Mouse (Mus musculus): ENCODE results near the gene Hnrnpul1.
A peak's percentile ranks its signal among the peaks of the same experiment; 100 is the strongest.
"Not testable (repeated sequence)": the region's sequence is repeated elsewhere in the genome, so short reads cannot be mapped to it uniquely, and the experiment has no call there.

Hnrnpul1 gene

DNA sequence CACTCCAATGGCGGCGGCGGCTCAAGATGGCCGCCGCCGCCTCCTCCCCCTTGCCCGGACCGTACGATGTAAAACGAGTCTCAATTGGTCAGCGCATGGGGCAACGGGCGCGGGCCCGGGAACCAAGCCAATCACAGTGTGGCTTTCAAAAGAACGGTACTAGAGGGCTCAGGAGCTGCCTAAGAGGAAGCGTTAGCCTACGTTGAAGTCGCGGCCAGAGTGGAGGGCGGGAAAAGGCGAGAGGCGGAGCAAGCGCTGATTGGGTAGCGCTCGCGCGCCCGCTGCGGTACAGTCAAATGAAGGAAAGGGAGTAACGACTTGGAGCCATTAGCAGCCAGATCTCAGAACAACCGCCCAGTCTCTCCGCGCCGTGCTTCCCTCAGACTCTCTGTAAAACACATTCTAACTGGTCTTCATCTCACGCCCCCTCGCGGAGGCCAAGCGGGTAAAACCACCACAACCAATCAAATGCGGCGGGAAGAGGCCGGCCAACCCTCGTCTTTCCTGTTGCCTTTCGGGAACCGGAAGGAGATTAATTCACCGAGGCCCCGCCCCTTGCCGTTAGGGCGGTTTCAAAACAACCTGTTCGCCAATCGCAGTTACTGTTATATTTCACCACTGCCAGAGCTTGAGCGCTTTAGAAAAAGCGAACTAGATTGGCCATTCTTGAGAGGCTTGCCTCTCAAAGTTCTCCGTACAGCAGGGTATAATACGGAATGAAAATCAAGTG lies at the start of gene Hnrnpul1:
Gene Hnrnpul1, minus strand, starts transcription at position 20 of the 730 bp plus-strand sequence.
- peak; percentile 100 for DNase-seq

DNA sequence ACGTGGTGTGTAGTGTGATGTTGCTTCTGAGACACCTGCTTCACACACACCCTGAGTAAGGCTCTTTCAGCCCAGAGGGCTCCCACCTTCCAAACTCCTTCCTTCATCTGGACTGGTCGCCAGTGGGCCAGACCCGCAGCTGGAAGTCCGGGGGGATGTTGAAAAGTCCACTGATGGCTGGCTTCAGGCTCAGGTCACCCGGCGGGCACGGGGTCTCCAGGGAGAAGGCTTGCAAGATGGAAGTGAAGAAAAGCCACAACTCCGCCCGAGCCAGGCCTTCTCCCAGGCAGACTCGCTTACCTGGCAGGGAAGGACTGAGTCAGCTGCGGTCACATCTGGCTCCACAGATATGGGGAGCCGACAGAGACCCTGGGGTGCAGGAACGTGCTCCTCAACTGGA lies 48.9 kb upstream of the Hnrnpul1 start:
- DNase-seq = peak; percentile 97

DNA sequence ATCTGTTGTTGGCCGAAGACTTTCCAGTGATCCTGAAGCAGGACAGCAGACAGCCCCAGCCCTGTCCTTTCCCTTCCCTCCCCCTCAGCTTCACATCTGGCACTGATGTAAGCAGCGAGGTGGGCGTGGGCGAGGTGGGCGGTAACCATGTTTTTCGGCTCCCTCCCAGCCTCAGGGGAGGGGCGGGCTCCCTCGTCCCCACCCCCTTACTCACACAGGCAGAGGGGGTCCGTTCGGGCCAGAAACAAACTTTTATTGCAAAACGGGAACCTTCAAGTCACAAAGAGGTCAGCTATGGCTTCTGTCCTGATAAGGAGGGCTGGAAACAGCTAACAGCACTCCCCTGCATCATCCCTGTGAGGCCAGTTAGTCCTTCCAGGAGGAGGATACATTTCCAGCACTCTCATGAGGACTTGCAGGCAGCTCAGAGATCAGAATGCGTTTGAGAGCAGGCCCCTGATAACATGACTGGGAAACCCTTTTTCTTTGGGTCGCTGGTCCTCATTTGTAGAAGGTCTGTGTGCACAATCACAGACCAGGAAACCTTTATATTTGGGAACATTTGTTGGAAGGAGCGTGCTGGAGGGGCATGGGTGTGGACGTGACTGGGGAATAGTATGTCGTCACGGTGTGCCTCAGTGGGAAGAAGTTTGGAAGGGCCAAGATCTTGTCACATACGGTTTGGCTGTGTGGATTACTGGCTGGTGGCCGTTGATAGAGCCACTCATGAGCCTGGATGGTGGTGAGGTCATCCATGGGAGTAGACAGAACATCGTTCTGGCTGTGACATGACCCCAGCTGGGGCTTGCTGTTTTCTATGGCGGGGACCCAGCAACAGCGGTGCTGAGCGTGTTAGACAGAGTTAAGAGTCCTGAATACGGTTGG lies 47.9 kb upstream of the Hnrnpul1 start:
- peak; percentile 99 for DNase-seq

GRCm38 (mm10) chr7:25801031-25801430 lies 46.5 kb upstream of the Hnrnpul1 start:
- peak; percentile 93 for DNase-seq

DNA sequence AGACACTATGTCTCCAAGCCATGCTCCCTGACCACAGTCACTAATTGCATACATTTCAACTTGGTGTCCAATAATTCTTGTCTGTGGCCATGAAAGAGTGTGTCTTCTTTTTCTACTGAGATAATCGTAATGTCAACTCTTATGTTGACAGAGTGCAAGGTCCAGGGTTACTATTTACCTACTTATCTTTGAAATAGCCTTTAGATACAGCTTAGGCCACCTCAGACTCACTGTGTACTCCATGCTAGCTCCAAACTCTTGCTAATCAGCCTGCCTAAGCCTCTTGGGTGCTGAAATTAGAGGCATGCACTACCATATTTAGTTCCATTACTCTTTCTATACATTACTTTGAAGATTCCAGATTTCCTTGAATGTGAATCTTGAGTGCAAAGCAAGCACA lies 44.8 kb upstream of the Hnrnpul1 start:
- no peak for DNase-seq

- no peak for DNase-seq
Measured at GRCm38 (mm10) chr7:25798540-25798939, 44.0 kb upstream of the Hnrnpul1 start.

GRCm38 (mm10) chr7:25794775-25795174 lies 40.2 kb upstream of the Hnrnpul1 start:
- DNase-seq = peak; percentile 84

DNA sequence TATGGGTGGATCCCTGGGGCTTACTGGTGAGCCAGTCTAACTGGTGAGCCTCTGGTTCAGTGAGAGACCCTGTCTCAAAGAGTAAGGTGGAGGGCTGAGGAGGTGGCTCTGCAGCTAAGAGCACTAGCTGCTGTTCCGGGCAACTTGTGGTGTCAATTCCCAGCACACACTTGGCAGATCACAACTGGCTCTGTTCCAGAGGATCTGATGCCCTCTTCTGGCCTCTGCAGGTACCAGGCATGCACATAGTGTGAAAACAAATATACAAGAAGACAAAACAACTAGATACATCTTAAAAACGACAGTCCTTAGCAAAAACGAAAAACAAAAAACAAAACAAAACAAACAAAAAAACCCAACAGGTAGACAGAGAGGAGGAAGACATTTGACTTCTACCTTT lies 39.1 kb upstream of the Hnrnpul1 start:
- DNase-seq = no peak

GRCm38 (mm10) chr7:25792966-25793365 lies 38.4 kb upstream of the Hnrnpul1 start:
- not testable (repeated sequence) for DNase-seq

DNA sequence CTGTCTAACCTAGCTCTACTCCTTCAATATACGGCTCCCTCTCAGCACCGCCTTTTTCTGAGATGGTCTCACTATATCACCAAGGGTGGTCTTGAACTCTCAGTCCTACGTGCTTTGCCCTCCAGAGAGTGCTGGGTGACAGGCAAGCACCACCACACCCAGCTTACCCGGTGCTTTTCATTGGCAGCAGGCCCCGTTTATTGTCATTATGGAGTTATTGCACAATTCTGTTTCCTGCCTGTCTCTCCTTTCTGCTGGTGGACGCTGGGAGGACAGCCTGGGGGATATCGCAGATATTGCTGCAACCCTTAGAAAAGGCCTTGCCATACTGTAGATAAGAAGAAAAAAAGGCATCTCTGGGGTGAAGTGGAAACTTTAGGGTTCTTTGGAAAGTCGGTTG lies 36.1 kb upstream of the Hnrnpul1 start:
- peak; percentile 97 for DNase-seq

GRCm38 (mm10) chr7:25789129-25789440 lies 34.5 kb upstream of the Hnrnpul1 start:
- DNase-seq = peak; percentile 95

- peak; percentile 99 for DNase-seq
Measured at GRCm38 (mm10) chr7:25788220-25789128, 33.9 kb upstream of the Hnrnpul1 start, which contains the start of gene Axl. Axl (minus strand) TSS chr7:25788705.

DNA sequence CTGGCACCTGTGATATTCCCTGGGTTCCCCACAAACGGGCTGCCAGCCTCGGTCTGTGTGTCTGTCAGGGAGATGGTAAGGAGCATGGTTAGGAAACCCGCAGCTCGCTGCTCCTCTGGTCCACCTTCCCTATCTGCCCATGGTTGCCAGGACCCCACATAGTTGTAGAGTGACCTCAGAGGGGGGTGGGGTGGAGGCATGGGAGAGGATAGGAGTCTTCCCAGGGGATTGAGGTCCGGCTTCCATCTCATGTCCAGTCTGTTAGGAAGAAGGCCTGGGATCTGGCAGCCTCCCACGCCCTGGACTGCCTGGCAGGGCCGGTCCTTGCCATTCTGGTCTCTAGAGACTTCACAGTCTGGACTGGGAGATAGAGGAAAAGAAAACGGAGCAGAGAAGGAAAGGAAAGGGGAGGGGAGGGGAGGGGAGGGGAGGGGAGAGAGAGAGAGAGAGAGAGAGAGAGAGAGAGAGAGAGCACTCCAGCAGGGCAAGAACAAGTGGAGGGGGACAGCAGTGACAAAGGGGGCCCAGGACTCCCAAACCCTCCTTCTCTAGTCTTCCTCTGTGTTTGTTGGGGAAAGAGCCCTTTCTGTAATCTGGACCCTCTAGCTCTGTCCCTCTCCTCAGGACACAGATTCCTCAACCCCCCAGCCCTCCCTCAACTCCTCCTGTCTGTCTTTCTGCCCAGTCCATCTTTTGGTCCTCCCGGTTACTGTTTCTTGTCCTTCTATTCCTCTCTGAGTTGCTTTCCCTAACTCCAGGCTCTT lies 33.1 kb upstream of the Hnrnpul1 start:
- peak; percentile 97 for DNase-seq

GRCm38 (mm10) chr7:25786974-25787373 lies 32.4 kb upstream of the Hnrnpul1 start:
- DNase-seq = no peak

DNA sequence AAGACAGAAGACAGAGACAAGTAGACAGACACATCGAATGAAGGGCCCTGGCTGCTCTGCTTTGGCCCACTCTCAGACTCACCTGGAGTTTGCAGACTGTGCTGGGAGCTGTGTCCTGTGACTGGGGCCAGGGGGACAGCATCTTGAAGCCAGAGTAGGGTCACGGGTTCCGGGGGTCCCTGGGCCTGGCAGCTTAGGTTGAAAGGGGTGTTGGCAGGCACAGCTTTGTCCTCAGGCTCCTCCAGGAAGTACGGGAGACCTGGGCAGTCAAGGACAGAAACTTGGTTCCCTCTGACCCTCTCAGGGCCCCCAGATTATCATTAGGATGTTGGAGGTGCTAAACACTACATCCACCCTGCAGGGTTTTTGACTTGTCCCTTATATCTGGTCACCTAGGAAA lies 31.2 kb upstream of the Hnrnpul1 start:
- DNase-seq = peak; percentile 85

DNA sequence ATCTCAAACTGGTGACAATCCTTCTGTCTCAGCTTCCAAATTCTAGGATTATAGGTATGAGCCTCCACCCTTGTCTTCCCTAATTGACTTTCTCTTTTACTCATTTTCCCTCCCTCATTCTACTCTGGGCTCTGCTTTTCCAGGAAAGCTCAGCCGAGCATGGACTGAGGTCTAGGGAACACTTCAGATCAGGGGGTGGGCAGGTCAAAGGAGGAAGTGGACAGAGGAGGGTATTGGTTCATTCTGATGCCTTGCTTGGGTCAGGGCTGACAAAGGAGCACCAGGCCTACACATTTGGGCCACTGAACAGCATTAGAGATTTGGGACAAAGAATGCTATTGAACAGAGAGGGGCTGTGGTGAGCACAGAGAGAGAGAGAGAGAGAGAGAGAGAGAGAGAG lies 30.3 kb upstream of the Hnrnpul1 start:
- DNase-seq = peak; percentile 83

GRCm38 (mm10) chr7:25783746-25784145 lies 29.2 kb upstream of the Hnrnpul1 start:
- DNase-seq = peak; percentile 90

GRCm38 (mm10) chr7:25782744-25783143 lies 28.2 kb upstream of the Hnrnpul1 start:
- peak; percentile 90 for DNase-seq

GRCm38 (mm10) chr7:25781937-25782610 lies 27.5 kb upstream of the Hnrnpul1 start:
- DNase-seq = no peak

GRCm38 (mm10) chr7:25781321-25781936 lies 26.9 kb upstream of the Hnrnpul1 start:
- peak; percentile 98 for DNase-seq

DNA sequence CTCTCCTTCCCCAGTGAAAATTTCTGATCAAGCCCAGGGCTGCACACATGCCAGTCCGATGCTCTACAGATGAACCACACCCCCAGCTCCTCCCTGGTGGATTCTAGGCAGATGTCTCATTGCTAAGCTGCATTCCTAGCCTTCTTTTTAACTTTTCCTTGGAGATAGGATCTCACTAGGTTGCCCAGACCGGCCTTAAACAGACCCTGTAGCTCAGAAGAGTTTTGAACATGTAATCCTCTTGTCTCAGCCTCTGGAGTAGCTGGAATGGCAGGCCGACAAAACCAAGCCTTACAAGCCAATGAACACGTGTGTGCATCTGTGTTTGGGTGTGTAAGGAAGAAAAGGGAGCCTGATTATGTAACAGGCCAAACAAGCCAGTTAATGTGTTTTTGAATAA lies 26.2 kb upstream of the Hnrnpul1 start:
- DNase-seq = peak; percentile 97
